In the genomic region with DNA sequence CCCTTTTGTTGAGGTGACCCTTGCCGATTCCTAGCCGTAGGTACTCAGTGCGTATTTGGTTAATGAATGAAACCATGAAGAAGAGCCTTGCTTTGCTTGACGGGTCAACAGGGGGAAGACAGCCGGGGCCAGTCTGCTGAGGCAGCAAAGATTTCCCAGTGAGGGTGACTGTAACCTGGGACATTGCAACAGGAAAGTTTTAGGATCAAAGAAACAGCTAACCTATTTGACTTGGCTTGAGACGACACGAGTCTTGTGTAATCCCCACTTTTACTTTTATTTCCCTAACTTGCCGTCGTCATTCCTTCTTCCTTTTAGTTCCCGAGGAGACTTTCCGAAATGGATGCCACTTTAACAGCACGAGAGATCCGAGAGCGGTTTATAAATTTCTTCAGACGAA, we compare ENCODE assay signal across 31 mouse cellular contexts. TPM values are rescaled to one million over a fixed set of nuclear protein-coding genes. Genes with fewer than 3 reads are reported as not detected.
"Had no signal": no experiment of that assay in that cellular context is flagged by ENCODE, and none has a peak within 500 bp of the region (broad histone marks: within the 10 kb centered on the region; RNA-seq: fewer than 3 reads in every experiment).

No protein-coding gene starts in this region.

- ATAC-seq: intestine, embryonic 16.5 days had no signal

- H3K4me3 ChIP-seq: left cerebral cortex, adult 2 months; neural tube, embryonic 12.5 days; neural tube, embryonic 15.5 days had no signal

- H3K27ac ChIP-seq: left cerebral cortex, adult 2 months; liver, embryonic 15.5 days; neural tube, embryonic 12.5 days; neural tube, embryonic 15.5 days; stomach, postnatal 0 days had no signal

- DNase-seq: kidney, adult 18-20 months; kidney, adult 9 months; kidney, postnatal 10 days; kidney, postnatal 36 days; layer of hippocampus, postnatal 36 days; lung, adult 2 months; lung, postnatal 14 days; lung, postnatal 4 days; midbrain, embryonic 14.5 days; right cerebral cortex, adult 18-20 months; right cerebral cortex, postnatal 14 days; right cerebral cortex, postnatal 4 days; thymus, postnatal 25 days had no signal

- H3K9ac ChIP-seq: neural tube, embryonic 12.5 days; neural tube, embryonic 15.5 days had no signal

- H3K4me2 ChIP-seq: midbrain, embryonic 11.5 days had no signal

- H3K9me3 ChIP-seq: liver, embryonic 15.5 days; neural tube, embryonic 12.5 days; neural tube, embryonic 15.5 days had no signal

RNA-seq across cellular contexts. Expression of a gene that starts 19.5 kb away (rescaled TPM):
- total RNA-seq: layer of hippocampus, adult 8-10 months; layer of hippocampus, postnatal 10 days; layer of hippocampus, postnatal 36 days; left cerebral cortex, adult 2 months; left cerebral cortex, postnatal 10 days; left cerebral cortex, postnatal 36 days; midbrain, postnatal 0 days had no signal
- polyA plus RNA-seq: midbrain, embryonic 14.5 days; midbrain, postnatal 0 days; neural tube, embryonic 15.5 days had no signal

RNA-seq across cellular contexts. Expression of a gene that starts 55.6 kb away (rescaled TPM):
- total RNA-seq: megakaryocyte progenitor cell, adult 5-6 weeks; megakaryocyte-erythroid progenitor cell, adult 5-6 weeks; midbrain, postnatal 0 days had no signal
- polyA plus RNA-seq: limb, embryonic 11.5 days; liver, embryonic 15.5 days; lung, embryonic 16.5 days; stomach, embryonic 14.5 days; stomach, postnatal 0 days; thymus, postnatal 0 days had no signal
